ENCODE assay signal across 8 mouse cellular contexts in the genomic region with DNA sequence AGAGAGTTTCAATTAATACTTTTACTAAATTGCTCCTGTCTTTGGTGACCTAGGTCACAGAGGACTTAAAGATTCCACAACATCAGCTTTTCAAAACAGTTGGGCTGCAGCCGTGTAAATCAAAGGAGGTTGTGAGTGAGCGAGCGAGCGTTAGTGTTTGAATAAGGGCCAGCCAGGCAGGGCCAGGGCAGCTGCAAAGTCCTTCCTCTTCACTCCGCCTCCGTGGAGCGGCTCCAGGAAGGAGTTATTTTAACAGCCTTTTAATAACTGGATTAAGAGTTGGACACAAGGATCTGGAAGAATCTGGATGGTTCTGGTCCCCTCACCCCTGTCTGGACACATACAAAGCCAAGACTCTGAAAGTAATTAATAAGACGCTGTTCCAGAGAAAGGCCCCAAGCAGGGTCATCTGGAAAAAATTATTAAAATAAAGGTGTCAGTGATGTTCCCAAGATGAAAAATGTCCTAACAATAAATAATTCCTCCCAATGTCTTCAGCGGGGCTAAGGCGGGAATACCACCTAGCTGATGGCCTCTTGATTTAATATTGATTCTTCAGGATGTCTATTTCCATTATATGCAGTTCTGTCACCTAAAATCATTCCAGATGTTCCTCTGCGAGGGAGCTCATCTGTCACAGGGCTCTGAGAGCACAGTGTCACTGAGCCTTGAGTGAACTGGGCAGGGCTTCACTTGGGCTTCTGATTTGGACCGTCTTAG.
A peak's percentile ranks its signal among the peaks of the same experiment; 100 is the strongest.
DNase-seq lines count a peak whose midpoint lies in the region; ATAC-seq lines count a peak whose summit lies in the region.

No protein-coding gene starts in this region.

- no peaks in the 10 kb centered on the region for H3K4me1 ChIP-seq in hindbrain, embryonic 11.5 days (replicated peaks; ENCODE audit: control insufficient read depth, insufficient read depth, low read length)
- no peaks in the 10 kb centered on the region for H3K4me1 ChIP-seq in hindbrain, embryonic 16.5 days (ENCODE audit: control insufficient read depth, insufficient read depth, low read depth, low read length)

- H3K27me3 ChIP-seq in hindbrain, embryonic 11.5 days (ENCODE audit: control insufficient read depth, insufficient read depth, low read length), result no peaks in the 10 kb centered on the region
- H3K27me3 ChIP-seq in hindbrain, embryonic 16.5 days (replicated peaks; ENCODE audit: control insufficient read depth, insufficient read depth, low read length), result no peaks in the 10 kb centered on the region

- WGBS in hindbrain, embryonic 11.5 days, result 55% methylated on average over 12 of the region's 12 CpGs
- 51% methylated on average over 12 of the region's 12 CpGs for WGBS in hindbrain, embryonic 16.5 days

- H3K4me2 ChIP-seq in hindbrain, embryonic 11.5 days (replicated peaks; ENCODE audit: low read depth, low read length), result no peak overlapping the region
- no peak overlapping the region for H3K4me2 ChIP-seq in hindbrain, embryonic 16.5 days (ENCODE audit: low read length)

- H3K27ac ChIP-seq in hindbrain, embryonic 11.5 days (ENCODE audit: low read depth, low read length), result no peak overlapping the region
- no peak overlapping the region for H3K27ac ChIP-seq in hindbrain, embryonic 16.5 days (ENCODE audit: low read depth, low read length)

- no peaks in the 10 kb centered on the region for H3K36me3 ChIP-seq in hindbrain, embryonic 11.5 days (ENCODE audit: control insufficient read depth, insufficient read depth, low read length)
- no peaks in the 10 kb centered on the region for H3K36me3 ChIP-seq in hindbrain, embryonic 16.5 days (ENCODE audit: control insufficient read depth, insufficient read depth, low read length)

- no peak overlapping the region for H3K4me3 ChIP-seq in hindbrain, embryonic 11.5 days (ENCODE audit: low read depth, low read length)
- no peak overlapping the region for H3K4me3 ChIP-seq in hindbrain, embryonic 16.5 days (ENCODE audit: low read length)

- DNase-seq in hindbrain, embryonic 11.5 days (ENCODE audit: low spot score), result peak; percentile 23
- DNase-seq in gastrocnemius, postnatal 4 days (ENCODE audit: low spot score in 2 of 2), result peak; percentile 31 to 81
- DNase-seq in kidney, postnatal 14 days, result peak; percentile 72
- DNase-seq in ovary, adult 18-20 months (ENCODE audit: low spot score), result peak; percentile 36
- no peak for DNase-seq in spleen, postnatal 10 days (ENCODE audit: low spot score in 2 of 2)
- no peak for DNase-seq in thymus, postnatal 0 days (ENCODE audit: low spot score)

- no peak for ATAC-seq in hindbrain, embryonic 11.5 days (ENCODE audit: low FRiP score)
- ATAC-seq in hindbrain, embryonic 16.5 days, result no peak
- no peak for ATAC-seq in frontal cortex, adult (ENCODE audit: low TSS enrichment)

- H3K9me3 ChIP-seq in hindbrain, embryonic 11.5 days (ENCODE audit: control insufficient read depth, low read length), result no peaks in the 10 kb centered on the region
- no peaks in the 10 kb centered on the region for H3K9me3 ChIP-seq in hindbrain, embryonic 16.5 days (ENCODE audit: control insufficient read depth, low read length)

- H3K9ac ChIP-seq in hindbrain, embryonic 11.5 days (ENCODE audit: low read depth, low read length), result no peak overlapping the region
- H3K9ac ChIP-seq in hindbrain, embryonic 16.5 days (ENCODE audit: low read depth, low read length), result no peak overlapping the region

Comparison
In these comparisons a context has a peak if more than half of its experiments do, and no peak if none do; other contexts are left out.
1. DNase-seq: peak in hindbrain, embryonic 11.5 days (single experiment), gastrocnemius, postnatal 4 days (2 of 2), kidney, postnatal 14 days (single experiment) and ovary, adult 18-20 months (single experiment); none in spleen, postnatal 10 days (0 of 2) and thymus, postnatal 0 days (single experiment).